Mouse (Mus musculus) kidney, embryonic 14.5 days (tissue): ENCODE measurements around the gene Tnip2. TPM values are rescaled to one million over a fixed set of nuclear protein-coding genes. Genes with fewer than 3 reads are reported as not detected.
A peak's percentile ranks its signal among the peaks of the same experiment; 100 is the strongest.

Experiments
- ATAC-seq: fragments of 200-750 bp; cut with Nextera tagmentation; 2 replicates; pipeline ENCODE4 v1.8.0; 2017; ENCODE audit warnings: moderate number of reproducible peaks, mild to moderate bottlenecking, moderate TSS enrichment, moderate library complexity; ENCODE audit not compliant: low FRiP score, low TSS enrichment
- H3K27ac ChIP-seq: fragments of 300-500 bp; sonication (generic); 2 replicates; pipeline ENCODE4 v1.5.1; 2014; ENCODE audit warnings: low read depth, mild to moderate bottlenecking, low read length, moderate library complexity, mixed read lengths
- H3K27me3 ChIP-seq: fragments of 300-500 bp; sonication (generic); 2 replicates; pipeline ENCODE4 v1.6.1; 2014; ENCODE audit warnings: mild to moderate bottlenecking, low read length; ENCODE audit not compliant: control insufficient read depth, insufficient read depth
- H3K36me3 ChIP-seq: fragments of 300-500 bp; sonication (generic); 2 replicates; pipeline ENCODE4 v1.6.1; 2014; ENCODE audit warnings: low read length, mixed read lengths; ENCODE audit not compliant: control insufficient read depth, insufficient read depth
- H3K4me1 ChIP-seq: fragments of 300-500 bp; sonication (generic); 2 replicates; pipeline ENCODE4 v1.6.1; 2014; ENCODE audit warnings: low read length, mixed read lengths; ENCODE audit not compliant: control insufficient read depth, insufficient read depth
- H3K4me2 ChIP-seq: fragments of 300-500 bp; sonication (generic); replicated peaks from 2 replicates; pipeline ENCODE4 v1.6.1; 2014; ENCODE audit warnings: low read depth, mild to moderate bottlenecking, low read length
- H3K4me3 ChIP-seq: fragments of 300-500 bp; sonication (generic); 2 replicates; pipeline ENCODE4 v1.5.1; 2014; ENCODE audit warnings: mild to moderate bottlenecking, low read length
- H3K9ac ChIP-seq: fragments of 300-500 bp; sonication (generic); 2 replicates; pipeline ENCODE4 v1.6.1; 2014; ENCODE audit warnings: low read depth, mild to moderate bottlenecking, low read length, moderate library complexity
- H3K9me3 ChIP-seq: fragments of 300-500 bp; sonication (generic); 2 replicates; pipeline ENCODE4 v1.6.1; 2016; ENCODE audit warnings: low read length; ENCODE audit not compliant: control insufficient read depth
- WGBS: fragments of 180-500 bp; shearing (Covaris S2); extraction: QIAGEN DNeasy Blood & Tissue Kit; methylation state at CpG from one replicate; pipeline ENCODE4 v1.1.7; 2014; 5-methylcytosine and 5-hydroxymethylcytosine counted together
- polyA plus RNA-seq: library from polyadenylated mRNA; unstranded; fragments of >200 nt; fragmentation: Nextera tagmentation; extraction: Ambion mirVana; gene quantifications from 2 replicates; pipeline ENCODE4 v1.2.1, GENCODE M21; 2014

The Tnip2 gene
- polyA plus RNA-seq, 1 experiment from 2014 or later, result 16.1 TPM

GRCm38 (mm10) chr5:34527352-34527751 lies 13.6 kb upstream of the Tnip2 start:
- 86% methylated on average over 2 of the region's 2 CpGs for WGBS
- Histone ChIP-seq H3K9ac (no peak overlapping the region), H3K27me3 (no peaks in the 10 kb centered on the region), H3K36me3 (no peaks in the 10 kb centered on the region), H3K4me1 (peaks cover 4% of the 10 kb centered on the region; the same call in 1 of the 2 replicates), H3K27ac (no peak overlapping the region), H3K4me2 (no peak overlapping the region), H3K4me3 (no peak overlapping the region), H3K9me3 (no peaks in the 10 kb centered on the region)
- ATAC-seq, result no peak

DNA sequence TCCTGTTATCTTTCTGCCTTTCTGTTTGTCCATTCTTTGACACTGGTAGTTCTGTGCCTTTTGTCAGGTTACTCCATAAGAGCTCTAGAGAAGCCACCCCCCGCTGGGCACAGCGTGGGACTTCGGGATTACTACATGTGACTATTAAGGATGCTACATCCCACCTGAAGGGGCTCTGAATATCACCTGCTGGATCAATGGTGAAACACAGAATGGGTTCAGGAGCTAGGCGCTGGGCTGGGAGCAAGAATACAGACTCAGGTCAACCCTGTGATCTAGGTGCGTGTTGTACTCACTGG lies 12.6 kb upstream of the Tnip2 start:
- Histone ChIP-seq H3K4me1 (peaks cover 4% of the 10 kb centered on the region; the same call in 1 of the 2 replicates), H3K36me3 (no peaks in the 10 kb centered on the region), H3K9ac (0 out of 2 replicates have a peak overlapping the region, but pooled peaks have one; percentile 59), H3K27me3 (no peaks in the 10 kb centered on the region), H3K27ac (no peak overlapping the region), H3K4me3 (peak overlapping the region; percentile 54; the same call in 1 of the 2 replicates), H3K9me3 (no peaks in the 10 kb centered on the region), H3K4me2 (peak overlapping the region; percentile 69; the same call in 1 of the 2 replicates)
- 43% methylated on average over 5 of the region's 5 CpGs for WGBS
- no peak for ATAC-seq

DNA sequence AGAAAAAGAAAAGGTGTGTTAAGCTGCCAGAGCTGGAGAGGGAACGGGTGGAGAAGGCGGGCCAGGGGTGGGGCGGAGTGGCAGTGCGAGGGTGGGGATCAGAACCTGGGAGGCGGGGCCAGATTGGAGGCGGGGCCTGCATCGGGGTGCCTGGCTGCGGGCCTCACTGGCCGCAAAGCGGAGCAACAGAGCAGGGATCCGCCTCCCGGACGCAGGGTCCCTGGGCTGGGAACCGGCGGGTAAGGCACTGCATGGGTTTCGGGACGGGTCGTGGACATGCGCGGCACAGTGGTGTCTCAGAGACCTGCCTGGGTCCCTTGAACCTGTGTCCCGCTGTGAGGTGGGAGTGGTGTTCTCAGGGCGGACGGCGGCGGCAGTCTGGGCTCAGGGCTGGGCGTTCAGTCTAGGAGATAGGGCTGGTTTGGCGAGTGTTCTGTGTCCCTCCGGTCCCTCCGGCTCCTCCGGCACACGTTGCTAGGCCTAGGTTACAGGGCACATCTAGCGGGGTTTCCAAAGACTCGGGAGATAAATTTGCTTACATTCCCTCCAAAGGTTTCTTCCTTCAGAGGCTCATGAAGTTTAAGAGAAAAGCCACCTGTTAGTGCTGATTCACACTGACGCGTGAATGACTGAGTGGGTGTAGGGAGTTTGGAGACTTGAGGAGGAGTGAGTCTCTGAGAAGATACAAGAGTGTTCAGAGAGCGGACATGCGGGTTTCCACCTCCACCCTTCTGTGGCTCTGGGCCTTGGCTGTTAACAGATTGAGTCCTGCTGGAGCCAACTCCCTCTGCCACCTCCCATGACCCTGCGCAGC lies 12.1 kb upstream of the Tnip2 start, which contains the start of gene Sh3bp2:
Sh3bp2 (plus strand) TSS at position 176 of the 814 bp plus-strand sequence.
- Histone ChIP-seq H3K36me3 (no peaks in the 10 kb centered on the region), H3K4me1 (peaks cover 4% of the 10 kb centered on the region; the same call in 1 of the 2 replicates), H3K27ac (0 out of 2 replicates have a peak within 1 kb of the TSS, but pooled peaks have one; percentile 37), H3K4me2 (peak within 1 kb of the TSS; percentile 69), H3K9me3 (no peaks in the 10 kb centered on the region), H3K27me3 (no peaks in the 10 kb centered on the region), H3K4me3 (peak within 1 kb of the TSS; percentile 54), H3K9ac (peak within 1 kb of the TSS; percentile 59)
- 2% methylated on average over 38 of the region's 38 CpGs for WGBS
- ATAC-seq, result peak; percentile 95

DNA sequence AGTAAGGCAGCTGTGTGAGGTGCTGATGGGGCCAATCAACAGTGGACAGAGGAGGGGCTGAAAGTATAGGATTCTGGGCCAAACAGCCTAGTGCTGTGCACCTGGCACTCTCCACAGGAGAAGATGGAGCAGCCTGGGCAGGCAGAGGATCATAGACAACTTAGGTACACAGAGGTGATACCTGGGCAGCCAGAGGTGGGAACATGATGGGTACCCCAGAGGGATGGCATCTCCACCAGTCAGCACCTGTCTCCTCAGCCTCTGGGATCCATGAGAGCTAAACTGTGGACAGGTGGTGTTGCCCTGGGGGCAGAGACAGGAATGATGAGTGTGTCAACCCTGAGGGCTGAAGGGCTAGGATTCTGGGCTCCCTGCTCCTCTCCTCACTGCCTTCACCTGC lies 10.7 kb upstream of the Tnip2 start:
- no peak overlapping the region for H3K4me2 ChIP-seq
- H3K9me3 ChIP-seq, result no peaks in the 10 kb centered on the region
- H3K9ac ChIP-seq, result no peak overlapping the region
- no peak overlapping the region for H3K4me3 ChIP-seq
- no peaks in the 10 kb centered on the region for H3K27me3 ChIP-seq
- H3K4me1 ChIP-seq, result peaks cover 4% of the 10 kb centered on the region; the same call in 1 of the 2 replicates
- no peak overlapping the region for H3K27ac ChIP-seq
- ATAC-seq, result no peak
- H3K36me3 ChIP-seq, result no peaks in the 10 kb centered on the region

- ATAC-seq, result no peak
- 69% methylated on average over 4 of the region's 4 CpGs for WGBS
These were observed 10.2 kb upstream of the Tnip2 start for GRCm38 (mm10) chr5:34523958-34524485.

DNA sequence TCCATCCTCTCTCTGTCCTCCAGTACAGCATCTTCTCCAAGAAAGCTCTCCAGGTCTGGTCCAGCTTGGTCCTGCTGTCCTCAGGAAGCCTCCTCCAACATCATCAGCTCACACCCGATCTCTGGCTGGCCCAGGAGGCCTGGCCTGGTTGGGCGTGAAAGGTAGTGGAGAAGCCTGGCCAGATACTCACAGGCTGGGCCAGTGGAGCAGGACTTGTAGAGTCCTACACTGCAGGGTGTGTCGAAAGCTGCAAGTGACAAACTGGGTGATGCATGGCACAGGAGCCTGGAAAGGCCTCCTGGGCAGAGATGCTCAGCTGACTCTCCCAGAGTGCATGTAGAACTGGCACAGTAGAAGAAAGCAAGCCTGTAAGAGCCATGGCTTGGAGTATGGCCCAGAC lies 7.5 kb upstream of the Tnip2 start:
- whole genome bisulfite sequencing, result 79% methylated on average over 3 of the region's 3 CpGs
- ATAC-seq, result no peak

More at GRCm38 (mm10) chr5:34523958-34524485, 10.2 kb upstream of the Tnip2 start:
- no peaks in the 10 kb centered on the region for H3K9me3 ChIP-seq
- no peaks in the 10 kb centered on the region for H3K36me3 ChIP-seq
- peaks cover 4% of the 10 kb centered on the region; the same call in 1 of the 2 replicates for H3K4me1 ChIP-seq
- H3K27ac ChIP-seq, result no peak overlapping the region
- H3K27me3 ChIP-seq, result no peaks in the 10 kb centered on the region
- no peak overlapping the region for H3K9ac ChIP-seq
- H3K4me3 ChIP-seq, result no peak overlapping the region
- H3K4me2 ChIP-seq, result no peak overlapping the region

GRCm38 (mm10) chr5:34520458-34521209 lies 6.8 kb upstream of the Tnip2 start:
- Histone ChIP-seq H3K4me2 (no peak overlapping the region), H3K4me1 (no peaks in the 10 kb centered on the region), H3K27ac (no peak overlapping the region), H3K4me3 (no peak overlapping the region), H3K9ac (no peak overlapping the region), H3K27me3 (no peaks in the 10 kb centered on the region), H3K9me3 (no peaks in the 10 kb centered on the region), H3K36me3 (no peaks in the 10 kb centered on the region)
- no peak for ATAC-seq
- 74% methylated on average over 11 of the region's 11 CpGs for WGBS

More for the DNA sequence above, 7.5 kb upstream of the Tnip2 start:
- no peaks in the 10 kb centered on the region for H3K27me3 ChIP-seq
- H3K36me3 ChIP-seq, result no peaks in the 10 kb centered on the region
- no peak overlapping the region for H3K9ac ChIP-seq
- H3K4me3 ChIP-seq, result no peak overlapping the region
- no peaks in the 10 kb centered on the region for H3K9me3 ChIP-seq
- no peak overlapping the region for H3K4me2 ChIP-seq
- H3K27ac ChIP-seq, result no peak overlapping the region
- H3K4me1 ChIP-seq, result peaks cover 4% of the 10 kb centered on the region; the same call in 1 of the 2 replicates

GRCm38 (mm10) chr5:34519389-34519910 lies 5.7 kb upstream of the Tnip2 start:
- WGBS, result 86% methylated on average over 9 of the region's 9 CpGs

More at GRCm38 (mm10) chr5:34519389-34519910, 5.7 kb upstream of the Tnip2 start:
- Histone ChIP-seq H3K36me3 (no peaks in the 10 kb centered on the region), H3K4me3 (no peak overlapping the region), H3K4me2 (no peak overlapping the region), H3K27me3 (no peaks in the 10 kb centered on the region), H3K9ac (no peak overlapping the region), H3K27ac (no peak overlapping the region), H3K9me3 (no peaks in the 10 kb centered on the region), H3K4me1 (no peaks in the 10 kb centered on the region; the same call in 1 of the 2 replicates)
- no peak for ATAC-seq
